Mouse (Mus musculus): ENCODE data around the gene Mtmr12. TPM values are rescaled to one million over a fixed set of nuclear protein-coding genes. Genes with fewer than 3 reads are reported as not detected.

Gene Mtmr12
- polyA plus RNA-seq, 1 experiment from 2014 or later, result 17.6 TPM

DNA sequence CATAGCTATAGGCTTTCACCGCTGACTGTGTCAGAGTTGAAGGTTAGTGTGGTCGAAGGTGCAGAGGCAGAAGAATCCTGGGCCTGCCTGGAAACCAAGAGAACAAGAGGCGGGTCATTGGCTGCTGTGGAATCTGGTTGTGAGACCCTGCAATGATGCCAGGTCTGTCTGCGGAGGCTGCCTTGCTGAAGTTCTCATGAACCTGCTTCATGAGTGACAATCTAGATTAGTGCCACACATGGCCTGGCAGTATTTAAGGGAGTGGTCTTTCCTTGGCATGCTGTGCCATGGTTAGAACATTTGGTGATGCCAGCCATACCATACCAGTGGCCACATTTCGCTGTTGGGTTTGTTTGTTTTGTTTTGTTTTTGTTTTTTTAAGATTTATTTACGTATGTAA lies 18.6 kb downstream of the Mtmr12 start:
- ATAC-seq (replicated peaks; ENCODE audit: insufficient number of reproducible peaks, low FRiP score, low TSS enrichment, low read depth) (no peak), DNase-seq (ENCODE audit: low spot score) (no peak)
- Histone ChIP-seq H3K4me2 (ENCODE audit: low read depth, low read length) (no peak overlapping the region), H3K36me3 (replicated peaks; ENCODE audit: control insufficient read depth, insufficient read depth, low read depth, low read length) (no peaks in the 10 kb centered on the region), H3K4me1 (ENCODE audit: control insufficient read depth, insufficient read depth, low read length) (no peaks in the 10 kb centered on the region), H3K9me3 (replicated peaks; ENCODE audit: control insufficient read depth, low read length) (no peaks in the 10 kb centered on the region), H3K27me3 (ENCODE audit: control insufficient read depth, insufficient read depth, low read length) (no peaks in the 10 kb centered on the region), H3K9ac (replicated peaks; ENCODE audit: low read length) (no peak overlapping the region), H3K4me3 (ENCODE audit: low read depth, low read length) (no peak overlapping the region), H3K27ac (replicated peaks; ENCODE audit: low read depth, low read length) (no peak overlapping the region)
- 78% methylated on average over 6 of the region's 6 CpGs for WGBS

DNA sequence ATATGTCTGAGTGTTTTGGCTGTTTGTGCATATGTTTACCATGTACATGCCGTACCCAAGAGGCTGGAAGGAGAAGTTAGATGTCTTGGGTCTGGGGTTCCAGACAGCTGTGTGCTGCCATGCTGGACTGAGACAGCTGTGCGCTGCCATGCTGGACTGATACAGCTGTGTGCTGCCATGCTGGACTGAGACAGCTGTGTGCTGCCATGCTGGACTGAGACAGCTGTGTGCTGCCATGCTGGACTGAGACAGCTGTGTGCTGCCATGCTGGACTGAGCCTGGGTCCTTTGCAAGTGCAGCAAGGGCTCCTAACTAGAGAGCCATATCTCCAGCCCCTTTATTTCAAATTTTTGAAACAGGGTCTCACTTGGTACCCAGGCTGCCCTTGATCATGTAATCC lies 19.4 kb downstream of the Mtmr12 start:
- H3K4me3 ChIP-seq (ENCODE audit: low read depth, low read length), result no peak overlapping the region
- no peak overlapping the region for H3K9ac ChIP-seq (replicated peaks; ENCODE audit: low read length)
- H3K9me3 ChIP-seq (replicated peaks; ENCODE audit: control insufficient read depth, low read length), result no peaks in the 10 kb centered on the region
- no peaks in the 10 kb centered on the region for H3K27me3 ChIP-seq (ENCODE audit: control insufficient read depth, insufficient read depth, low read length)
- no peaks in the 10 kb centered on the region for H3K4me1 ChIP-seq (ENCODE audit: control insufficient read depth, insufficient read depth, low read length)
- ATAC-seq (replicated peaks; ENCODE audit: insufficient number of reproducible peaks, low FRiP score, low TSS enrichment, low read depth) (no peak), DNase-seq (ENCODE audit: low spot score) (no peak)
- no peak overlapping the region for H3K4me2 ChIP-seq (ENCODE audit: low read depth, low read length)
- no peaks in the 10 kb centered on the region for H3K36me3 ChIP-seq (replicated peaks; ENCODE audit: control insufficient read depth, insufficient read depth, low read depth, low read length)
- WGBS, result 98% methylated on average over 2 of the region's 2 CpGs
- no peak overlapping the region for H3K27ac ChIP-seq (replicated peaks; ENCODE audit: low read depth, low read length)

DNA sequence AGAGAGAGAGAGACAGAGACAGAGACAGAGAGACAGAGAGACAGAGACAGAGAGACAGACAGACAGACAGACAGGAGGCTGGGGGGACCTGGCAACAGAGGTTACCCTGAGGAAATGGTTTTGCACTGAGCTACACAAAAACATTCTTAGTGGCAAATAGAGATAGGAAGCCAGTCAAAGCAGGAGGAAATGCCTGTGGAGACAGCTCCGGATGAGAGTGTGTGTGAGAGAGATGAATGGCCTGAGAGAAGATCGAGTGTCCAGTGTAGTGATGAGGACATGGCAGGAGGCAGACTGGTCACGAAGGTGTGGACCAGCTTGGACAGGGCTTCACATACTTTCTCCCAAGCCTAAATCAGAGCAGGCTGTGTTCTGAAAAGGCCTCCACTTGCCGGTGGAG lies 20.2 kb downstream of the Mtmr12 start:
- Histone ChIP-seq H3K27me3 (ENCODE audit: control insufficient read depth, insufficient read depth, low read length) (no peaks in the 10 kb centered on the region), H3K9me3 (replicated peaks; ENCODE audit: control insufficient read depth, low read length) (no peaks in the 10 kb centered on the region), H3K4me3 (ENCODE audit: low read depth, low read length) (no peak overlapping the region), H3K4me2 (ENCODE audit: low read depth, low read length) (no peak overlapping the region), H3K27ac (replicated peaks; ENCODE audit: low read depth, low read length) (no peak overlapping the region), H3K4me1 (ENCODE audit: control insufficient read depth, insufficient read depth, low read length) (no peaks in the 10 kb centered on the region), H3K36me3 (replicated peaks; ENCODE audit: control insufficient read depth, insufficient read depth, low read depth, low read length) (no peaks in the 10 kb centered on the region), H3K9ac (replicated peaks; ENCODE audit: low read length) (no peak overlapping the region)
- WGBS, result 59% methylated on average over 4 of the region's 4 CpGs
- no peak for ATAC-seq (replicated peaks; ENCODE audit: insufficient number of reproducible peaks, low FRiP score, low TSS enrichment, low read depth)
- no peak for DNase-seq (ENCODE audit: low spot score)

DNA sequence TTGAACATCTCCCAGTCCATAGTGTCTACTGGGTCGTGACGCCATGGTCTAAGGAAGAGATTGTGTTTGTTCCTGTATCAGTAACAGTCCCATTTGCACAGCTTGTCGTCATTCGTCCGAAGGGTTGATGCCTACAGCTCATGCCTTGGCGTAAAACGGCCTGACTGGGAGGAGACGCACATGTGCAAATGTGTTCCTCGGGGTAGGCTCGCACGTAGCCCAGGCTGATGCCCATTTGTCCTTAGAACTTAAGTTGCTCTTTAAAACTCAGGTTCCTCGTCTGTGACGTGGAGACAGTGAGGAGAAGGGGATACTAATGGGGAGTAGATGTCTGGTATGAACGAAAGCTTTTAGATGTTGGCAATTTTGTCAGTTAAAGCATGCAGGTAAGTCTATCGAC lies 22.1 kb downstream of the Mtmr12 start:
- no peak overlapping the region for H3K9ac ChIP-seq (replicated peaks; ENCODE audit: low read length)
- no peak overlapping the region for H3K4me3 ChIP-seq (ENCODE audit: low read depth, low read length)
- DNase-seq (ENCODE audit: low spot score) (no peak), ATAC-seq (replicated peaks; ENCODE audit: insufficient number of reproducible peaks, low FRiP score, low TSS enrichment, low read depth) (no peak)
- H3K27ac ChIP-seq (replicated peaks; ENCODE audit: low read depth, low read length), result no peak overlapping the region
- no peak overlapping the region for H3K4me2 ChIP-seq (ENCODE audit: low read depth, low read length)
- H3K4me1 ChIP-seq (ENCODE audit: control insufficient read depth, insufficient read depth, low read length), result no peaks in the 10 kb centered on the region
- no peaks in the 10 kb centered on the region for H3K27me3 ChIP-seq (ENCODE audit: control insufficient read depth, insufficient read depth, low read length)
- 95% methylated on average over 15 of the region's 15 CpGs for WGBS
- H3K36me3 ChIP-seq (replicated peaks; ENCODE audit: control insufficient read depth, insufficient read depth, low read depth, low read length), result no peaks in the 10 kb centered on the region
- no peaks in the 10 kb centered on the region for H3K9me3 ChIP-seq (replicated peaks; ENCODE audit: control insufficient read depth, low read length)

DNA sequence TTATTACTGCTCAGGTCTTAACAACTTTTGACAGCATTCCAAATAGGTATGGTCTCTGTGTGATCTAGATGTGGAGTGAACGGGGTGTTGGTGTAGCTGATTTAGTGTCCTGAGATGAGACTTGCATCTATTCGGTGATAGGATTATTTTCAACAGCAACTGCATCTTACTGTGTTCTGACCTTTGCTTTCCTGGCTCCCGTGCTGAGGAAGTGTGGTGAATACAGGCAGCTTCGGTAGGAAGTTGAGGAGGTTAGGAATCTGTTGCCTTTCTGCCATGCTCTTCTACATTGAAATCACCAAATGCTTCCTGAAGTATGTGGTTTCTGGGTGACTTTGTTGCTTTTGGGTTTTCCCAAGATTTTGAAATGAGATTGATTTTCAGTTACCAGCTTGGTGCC lies 22.5 kb downstream of the Mtmr12 start:
- H3K27ac ChIP-seq (replicated peaks; ENCODE audit: low read depth, low read length), result no peak overlapping the region
- ATAC-seq (replicated peaks; ENCODE audit: insufficient number of reproducible peaks, low FRiP score, low TSS enrichment, low read depth) (no peak), DNase-seq (ENCODE audit: low spot score) (no peak)
- no peak overlapping the region for H3K4me3 ChIP-seq (ENCODE audit: low read depth, low read length)
- no peaks in the 10 kb centered on the region for H3K9me3 ChIP-seq (replicated peaks; ENCODE audit: control insufficient read depth, low read length)
- no peaks in the 10 kb centered on the region for H3K36me3 ChIP-seq (replicated peaks; ENCODE audit: control insufficient read depth, insufficient read depth, low read depth, low read length)
- no peak overlapping the region for H3K4me2 ChIP-seq (ENCODE audit: low read depth, low read length)
- no peaks in the 10 kb centered on the region for H3K4me1 ChIP-seq (ENCODE audit: control insufficient read depth, insufficient read depth, low read length)
- no peaks in the 10 kb centered on the region for H3K27me3 ChIP-seq (ENCODE audit: control insufficient read depth, insufficient read depth, low read length)
- H3K9ac ChIP-seq (replicated peaks; ENCODE audit: low read length), result no peak overlapping the region
- 89% methylated on average over 4 of the region's 4 CpGs for WGBS

DNA sequence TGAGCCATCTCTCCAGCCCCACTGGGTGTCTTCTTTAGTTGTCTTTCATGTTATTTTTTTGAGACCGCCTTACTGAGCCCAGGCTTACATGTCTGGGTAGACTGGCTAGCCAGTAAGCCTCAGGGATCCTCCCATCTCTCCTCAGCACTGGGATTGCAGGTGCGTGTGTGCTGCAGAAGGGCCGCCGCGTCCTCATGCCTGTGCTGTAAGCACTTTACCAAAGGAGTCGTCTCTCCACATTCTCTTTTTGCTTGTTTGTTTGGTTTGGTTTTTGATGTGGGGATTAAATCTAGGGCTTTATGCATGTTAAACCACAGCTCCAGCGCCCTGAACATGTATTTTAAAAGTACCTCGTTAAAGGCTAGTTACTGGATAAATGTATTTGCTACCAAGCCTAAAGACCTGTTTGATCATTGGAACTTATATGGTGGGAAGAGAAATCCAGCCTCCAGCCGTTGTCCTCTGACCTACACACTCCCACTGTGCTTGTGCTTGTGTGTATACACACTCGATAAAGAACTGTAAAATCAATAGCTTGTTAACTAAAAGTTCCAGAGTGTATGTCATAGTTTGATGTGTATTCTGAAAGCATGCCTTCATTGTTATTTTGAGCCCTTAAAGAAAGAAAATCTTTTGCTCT lies 24.9 kb downstream of the Mtmr12 start:
- ATAC-seq (replicated peaks; ENCODE audit: insufficient number of reproducible peaks, low FRiP score, low TSS enrichment, low read depth), result no peak
- H3K27ac ChIP-seq (replicated peaks; ENCODE audit: low read depth, low read length), result no peak overlapping the region

DNA sequence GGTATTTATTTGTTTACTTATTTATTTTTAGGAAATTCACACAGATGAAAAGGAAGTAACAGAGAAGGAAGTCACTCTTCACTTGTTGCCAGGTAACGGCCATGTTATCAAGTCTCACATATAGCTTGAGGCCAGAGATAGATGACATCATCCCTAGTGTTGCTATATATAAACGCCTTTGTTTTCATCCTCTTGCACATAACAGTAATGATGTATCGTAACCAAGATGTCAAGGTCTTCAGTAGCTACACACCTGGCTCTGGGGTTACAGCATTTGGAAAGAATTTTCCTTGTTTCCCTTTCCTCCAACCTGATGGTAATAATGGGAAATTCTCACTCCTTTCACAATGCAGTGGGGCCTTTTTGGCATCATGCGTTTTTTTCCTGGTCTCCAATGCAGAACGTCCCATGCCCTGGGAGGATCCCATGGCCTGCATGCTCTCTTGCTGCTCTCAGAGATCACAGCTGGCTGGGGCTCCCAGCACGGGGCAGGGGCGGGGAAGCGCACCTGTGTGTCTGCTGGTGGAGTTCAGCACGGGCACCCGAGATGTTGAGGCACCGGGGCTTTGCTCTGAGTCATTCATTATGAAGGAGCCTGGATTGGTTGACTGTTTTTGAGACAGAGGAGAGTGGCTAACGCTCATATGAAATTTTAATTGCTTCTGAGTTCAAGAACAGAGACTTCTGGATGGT lies 25.6 kb downstream of the Mtmr12 start:
- Histone ChIP-seq H3K4me1 (ENCODE audit: control insufficient read depth, insufficient read depth, low read length) (no peaks in the 10 kb centered on the region), H3K36me3 (replicated peaks; ENCODE audit: control insufficient read depth, insufficient read depth, low read depth, low read length) (no peaks in the 10 kb centered on the region), H3K27ac (replicated peaks; ENCODE audit: low read depth, low read length) (no peak overlapping the region), H3K27me3 (ENCODE audit: control insufficient read depth, insufficient read depth, low read length) (no peaks in the 10 kb centered on the region), H3K4me3 (ENCODE audit: low read depth, low read length) (no peak overlapping the region), H3K9me3 (replicated peaks; ENCODE audit: control insufficient read depth, low read length) (no peaks in the 10 kb centered on the region), H3K9ac (replicated peaks; ENCODE audit: low read length) (no peak overlapping the region), H3K4me2 (ENCODE audit: low read depth, low read length) (no peak overlapping the region)
- no peak for DNase-seq (ENCODE audit: low spot score)
- 68% methylated on average over 12 of the region's 12 CpGs for WGBS
- ATAC-seq (replicated peaks; ENCODE audit: insufficient number of reproducible peaks, low FRiP score, low TSS enrichment, low read depth), result no peak

More for the DNA sequence above, 24.9 kb downstream of the Mtmr12 start:
- H3K4me1 ChIP-seq (ENCODE audit: control insufficient read depth, insufficient read depth, low read length), result no peaks in the 10 kb centered on the region
- no peak for DNase-seq (ENCODE audit: low spot score)
- WGBS, result 78% methylated on average over 10 of the region's 10 CpGs
- no peaks in the 10 kb centered on the region for H3K36me3 ChIP-seq (replicated peaks; ENCODE audit: control insufficient read depth, insufficient read depth, low read depth, low read length)
- no peak overlapping the region for H3K9ac ChIP-seq (replicated peaks; ENCODE audit: low read length)
- H3K4me2 ChIP-seq (ENCODE audit: low read depth, low read length), result no peak overlapping the region
- no peaks in the 10 kb centered on the region for H3K27me3 ChIP-seq (ENCODE audit: control insufficient read depth, insufficient read depth, low read length)
- no peaks in the 10 kb centered on the region for H3K9me3 ChIP-seq (replicated peaks; ENCODE audit: control insufficient read depth, low read length)
- no peak overlapping the region for H3K4me3 ChIP-seq (ENCODE audit: low read depth, low read length)

DNA sequence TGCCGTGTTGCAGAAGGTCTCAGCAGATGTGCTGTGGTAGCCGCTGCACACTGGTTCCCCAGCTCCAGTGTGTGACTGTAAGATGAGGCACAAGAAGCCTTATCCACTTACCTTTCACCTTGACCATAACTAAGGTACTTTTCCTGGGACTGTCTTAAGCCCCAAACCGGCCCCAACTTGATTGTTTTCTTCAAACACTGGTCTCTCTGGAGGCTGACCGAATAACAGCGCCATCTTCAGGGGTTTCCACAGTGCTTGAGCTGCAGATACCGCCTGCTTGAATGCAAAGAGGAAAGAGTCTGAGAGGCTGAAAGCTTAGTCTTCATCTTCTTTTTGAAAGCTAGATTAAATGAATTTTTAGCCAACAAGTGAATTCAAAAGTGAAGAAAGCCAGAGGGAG lies 26.6 kb downstream of the Mtmr12 start:
- H3K4me2 ChIP-seq (ENCODE audit: low read depth, low read length), result no peak overlapping the region
- H3K9ac ChIP-seq (replicated peaks; ENCODE audit: low read length), result no peak overlapping the region
- no peak for DNase-seq (ENCODE audit: low spot score)
- no peaks in the 10 kb centered on the region for H3K9me3 ChIP-seq (replicated peaks; ENCODE audit: control insufficient read depth, low read length)
- WGBS, result 86% methylated on average over 6 of the region's 6 CpGs
- no peak for ATAC-seq (replicated peaks; ENCODE audit: insufficient number of reproducible peaks, low FRiP score, low TSS enrichment, low read depth)
- H3K27ac ChIP-seq (replicated peaks; ENCODE audit: low read depth, low read length), result no peak overlapping the region
- no peaks in the 10 kb centered on the region for H3K36me3 ChIP-seq (replicated peaks; ENCODE audit: control insufficient read depth, insufficient read depth, low read depth, low read length)
- no peaks in the 10 kb centered on the region for H3K27me3 ChIP-seq (ENCODE audit: control insufficient read depth, insufficient read depth, low read length)
- H3K4me1 ChIP-seq (ENCODE audit: control insufficient read depth, insufficient read depth, low read length), result no peaks in the 10 kb centered on the region
- H3K4me3 ChIP-seq (ENCODE audit: low read depth, low read length), result no peak overlapping the region

Measured in embryonic facial prominence, embryonic 11.5 days (tissue).